Mouse (Mus musculus) C2C12 (cell line): Measurements from ENCODE around the gene Sec14l5. TPM values are rescaled to one million over a fixed set of nuclear protein-coding genes. Genes with fewer than 3 reads are reported as not detected.

ENCODE experiments used
- H3K27me3 ChIP-seq: one replicate; pipeline ENCODE4 v1.6.1; 2011; ENCODE audit not compliant: control insufficient read depth, insufficient read depth, insufficient read length
- H3K36me3 ChIP-seq: one replicate; pipeline ENCODE4 v1.6.1; 2011; ENCODE audit not compliant: control insufficient read depth, insufficient read depth
- H3K4me3 ChIP-seq: one replicate; pipeline ENCODE4 v1.5.1; 2011; ENCODE audit warnings: mild to moderate bottlenecking, control low read depth; ENCODE audit not compliant: poor library complexity, insufficient read depth, severe bottlenecking
- H3K79me2 ChIP-seq: one replicate; pipeline ENCODE4 v1.6.1; 2011; ENCODE audit not compliant: control insufficient read depth, insufficient read depth
- H3K79me3 ChIP-seq: one replicate; pipeline ENCODE4 v1.6.1; 2011; ENCODE audit warnings: low read depth, control low read depth
- H3ac ChIP-seq: one replicate; pipeline ENCODE3; 2011; ENCODE audit warnings: low read depth; ENCODE audit not compliant: control insufficient read depth, insufficient read length
- CEBPB ChIP-seq: IDR thresholded peaks from one replicate; pipeline ENCODE4 v1.6.1; 2011; ENCODE audit warnings: low read depth, mild to moderate bottlenecking, control low read depth, moderate library complexity
- CTCF ChIP-seq: IDR thresholded peaks from one replicate; pipeline ENCODE4 v1.5.1; 2011; ENCODE audit not compliant: control insufficient read depth, insufficient read depth, insufficient read length
- FOSL1 ChIP-seq: IDR thresholded peaks from one replicate; pipeline ENCODE4 v1.8.0; 2011; ENCODE audit warnings: mild to moderate bottlenecking, low read length; ENCODE audit not compliant: poor library complexity, insufficient read depth, severe bottlenecking
- MAX ChIP-seq: IDR thresholded peaks from one replicate; pipeline ENCODE4 v1.6.1; 2011; ENCODE audit warnings: mild to moderate bottlenecking, control low read depth
- MYOD1 ChIP-seq: IDR thresholded peaks from one replicate; pipeline ENCODE4 v1.6.1; 2011; ENCODE audit warnings: low read depth; ENCODE audit not compliant: control insufficient read depth, insufficient read length
- MYOG ChIP-seq: IDR thresholded peaks from one replicate; pipeline ENCODE4 v1.6.1; 2011; ENCODE audit not compliant: control insufficient read depth, insufficient read length; ENCODE audit errors: extremely low read depth
- USF1 ChIP-seq: IDR thresholded peaks from one replicate; pipeline ENCODE4 v1.6.1; 2011; ENCODE audit warnings: low read depth, mild to moderate bottlenecking, control low read depth, moderate library complexity
- microRNA-seq: library from miRNA; unstranded; fragments of <30 nt; microRNA quantifications from one replicate; pipeline ENCODE4, GENCODE M21; 2019; ENCODE audit warnings: borderline microRNAs expressed
- polyA plus RNA-seq: library from polyadenylated mRNA; unstranded; fragments of >200 nt; fragmentation: generic; extraction: Trizol; gene quantifications from one replicate; pipeline ENCODE4 v1.2.1, GENCODE M21; 2012; ENCODE audit warnings: missing spikeins

The Sec14l5 gene
- polyA plus RNA-seq, 1 experiment: 0.01 TPM

GRCm38 (mm10) chr16:5232982-5233381 is 86.1 kb downstream of the Sec14l5 start:
- Histone ChIP-seq H3K79me2 (peaks cover 26% of the 10 kb centered on the region), H3K79me3 (peaks cover 8% of the 10 kb centered on the region), H3K4me3 (no peak overlapping the region), H3K27me3 (no peaks in the 10 kb centered on the region), H3K36me3 (no peaks in the 10 kb centered on the region), H3ac (no peak overlapping the region)
- no peak for TF ChIP-seq MYOG
- TF ChIP-seq CEBPB: no peak
- no peak for TF ChIP-seq CTCF
- TF ChIP-seq FOSL1: no peak
- TF ChIP-seq USF1: no peak
- no peak for TF ChIP-seq MAX
- TF ChIP-seq MYOD1: no peak

- TF ChIP-seq MYOG (no peak), MAX (peak; percentile 90), CTCF (no peak), USF1 (peak; percentile 97), MYOD1 (no peak), CEBPB (peak; percentile 88), FOSL1 (no peak)
Observed at GRCm38 (mm10) chr16:5233418-5234313, 86.8 kb downstream of the Sec14l5 start, which contains the start of gene Alg1. TSS of gene Alg1 (plus strand) at chr16:5233621.

More at GRCm38 (mm10) chr16:5233418-5234313, 86.8 kb downstream of the Sec14l5 start, which contains the start of gene Alg1:
- peaks cover 8% of the 10 kb centered on the region for H3K79me3 ChIP-seq
- peak within 1 kb of the TSS; percentile 80 for H3K4me3 ChIP-seq
- peaks cover 26% of the 10 kb centered on the region for H3K79me2 ChIP-seq
- no peaks in the 10 kb centered on the region for H3K36me3 ChIP-seq
- H3ac ChIP-seq: peak within 1 kb of the TSS; percentile 81
- no peaks in the 10 kb centered on the region for H3K27me3 ChIP-seq

Small RNA genes within 50 kb of the gene (microRNA-seq; reads per million reads assigned to microRNA genes)
- gene Gm23689 (not detected), gene Gm26095 (not detected), gene Mir6364 (not detected)

Other genes with a start within 250 kb of the Sec14l5 start
- 59.6 TPM for gene Nudt16l1, start 208.3 kb upstream of the Sec14l5 start, polyA plus RNA-seq
- gene Anks3, start 182.9 kb upstream of the Sec14l5 start, polyA plus RNA-seq: 20.9 TPM
- gene Sept12, start 149.3 kb upstream of the Sec14l5 start, polyA plus RNA-seq: not detected
- not detected for gene Smim22, start 139.8 kb upstream of the Sec14l5 start, polyA plus RNA-seq
- gene Rogdi, start 133.6 kb upstream of the Sec14l5 start, polyA plus RNA-seq: 16.7 TPM
- gene Glyr1, start 97.2 kb upstream of the Sec14l5 start, polyA plus RNA-seq: 47.6 TPM
- 13.8 TPM for gene Ubn1, start 97.1 kb upstream of the Sec14l5 start, polyA plus RNA-seq
- 0.08 TPM for gene Ppl, start 14.7 kb upstream of the Sec14l5 start, polyA plus RNA-seq
- 22.5 TPM for gene Nagpa, start 56.9 kb downstream of the Sec14l5 start, polyA plus RNA-seq
- gene AU021092, start 75.2 kb downstream of the Sec14l5 start, polyA plus RNA-seq: 4.4 TPM
- gene Alg1, start 86.5 kb downstream of the Sec14l5 start, polyA plus RNA-seq: 37.7 TPM
- gene Eef2kmt, start 108.9 kb downstream of the Sec14l5 start, polyA plus RNA-seq: 12.6 TPM